Mouse (Mus musculus) retina, postnatal 1 day (tissue): ENCODE measurements around the gene Ascl2.

Experiments
- DNase-seq: peaks from one replicate; pipeline ENCODE4 v3.0.0-alpha.2; 2012

Ascl2 gene

DNA sequence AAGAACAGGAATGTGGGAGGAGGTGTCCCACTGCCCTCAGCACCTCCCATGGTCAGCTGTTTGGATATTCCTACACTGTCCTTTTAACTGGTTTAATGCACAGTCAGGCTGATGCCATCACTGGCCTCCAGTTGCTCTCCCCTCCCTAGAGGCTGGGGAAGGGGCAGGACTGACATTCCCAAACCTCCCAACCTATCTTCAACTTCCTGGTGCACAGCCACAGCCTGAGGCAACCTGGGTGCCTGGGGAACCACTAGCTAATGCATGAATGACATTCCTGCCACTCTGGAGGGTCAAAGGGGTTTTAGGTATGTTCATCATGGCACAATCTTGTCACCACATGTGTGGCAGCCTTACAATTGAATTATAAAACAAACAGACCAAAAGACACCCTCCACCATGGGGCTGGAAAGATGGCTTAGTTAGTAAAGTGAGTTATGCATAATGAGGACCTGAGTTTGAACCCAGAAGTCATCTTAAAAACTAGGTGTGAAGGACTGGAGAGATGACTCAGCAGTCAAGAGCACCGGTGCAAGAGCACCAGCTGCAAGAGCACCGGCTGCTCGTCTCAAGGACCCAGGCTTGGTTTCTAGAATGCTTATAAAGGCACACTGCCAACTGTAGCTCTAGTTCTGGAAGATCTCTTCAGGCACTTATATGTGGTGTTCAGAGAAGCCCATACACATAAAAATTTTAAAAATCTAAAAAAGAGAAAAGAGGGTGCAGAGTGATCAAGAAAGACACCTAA lies 28.5 kb upstream of the Ascl2 start:
- DNase-seq = no peak

- DNase-seq = no peak
These were observed 27.9 kb upstream of the Ascl2 start for GRCm38 (mm10) chr7:142996998-142997397.

DNA sequence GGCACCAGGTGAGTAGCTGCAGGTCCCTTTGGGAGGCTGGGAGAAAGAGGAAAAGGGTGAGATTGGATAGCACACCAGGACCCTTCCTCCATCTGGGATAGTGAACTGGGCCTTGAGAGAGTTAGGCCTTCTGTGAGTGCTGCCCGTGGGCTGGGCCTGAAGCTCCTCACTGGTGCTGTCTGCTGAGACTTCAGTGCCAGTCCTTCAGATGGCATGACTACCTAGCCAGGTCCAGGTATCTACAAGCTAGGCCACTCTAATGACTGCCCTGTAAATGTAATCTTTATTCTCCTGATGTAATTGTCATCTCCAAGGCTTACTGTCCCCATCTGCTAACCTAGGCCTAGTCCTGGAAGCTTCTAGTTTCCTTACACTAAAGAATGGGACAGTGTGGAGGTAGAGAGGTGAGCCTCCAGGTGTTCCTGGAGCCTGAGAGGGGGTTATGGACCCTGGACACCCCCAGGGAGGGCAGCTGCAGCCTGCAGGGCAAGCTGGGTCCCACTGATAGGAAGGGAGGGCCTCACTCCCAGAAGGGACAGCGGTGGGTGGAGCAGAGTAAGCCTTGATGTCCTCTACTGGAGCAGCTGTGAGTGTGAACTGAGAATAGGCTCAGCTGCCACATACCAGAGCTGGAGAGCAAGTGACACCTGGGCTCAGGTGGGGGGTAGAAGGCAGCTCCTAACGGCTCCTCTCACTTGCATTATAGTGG lies 26.7 kb upstream of the Ascl2 start:
- no peak for DNase-seq

DNA sequence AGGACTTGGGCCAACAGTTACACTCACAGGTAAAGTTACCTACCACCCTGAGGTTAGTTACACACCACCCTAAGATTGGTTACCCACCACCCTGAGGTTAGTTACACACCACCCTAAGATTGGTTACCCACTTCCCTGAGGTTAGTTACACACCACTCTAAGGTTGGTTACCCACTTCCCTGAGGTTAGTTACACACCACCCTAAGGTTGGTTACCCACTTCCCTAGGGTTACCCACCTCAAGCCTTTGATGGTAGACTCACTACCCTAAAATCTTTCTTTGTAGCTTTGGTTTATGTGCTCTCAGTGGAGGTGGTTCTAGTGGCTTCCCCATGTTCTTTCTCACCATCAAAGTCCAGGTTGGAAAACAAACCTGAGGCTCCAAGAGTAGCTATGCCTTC lies 25.9 kb upstream of the Ascl2 start:
- no peak for DNase-seq

DNA sequence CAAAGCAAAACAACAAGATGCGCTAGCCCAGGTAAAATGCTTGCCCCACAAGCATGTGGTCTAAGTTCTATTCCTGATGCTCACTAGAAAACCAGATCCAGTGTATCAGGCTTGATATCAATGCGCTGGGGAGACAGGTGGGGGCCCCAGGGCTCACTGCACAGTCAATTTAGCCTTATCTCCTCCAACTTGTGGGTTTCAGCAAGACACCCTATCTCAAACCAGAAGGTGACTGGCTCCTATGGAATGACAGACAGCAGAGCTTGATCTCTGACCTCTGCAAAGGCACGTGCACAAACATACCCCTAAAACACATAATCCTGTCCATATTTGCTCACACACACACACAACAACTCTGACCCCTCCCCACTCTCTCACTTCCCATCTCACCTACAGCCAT lies 18.7 kb upstream of the Ascl2 start:
- DNase-seq = no peak

- DNase-seq = no peak
These were observed 16.1 kb upstream of the Ascl2 start for GRCm38 (mm10) chr7:142985146-142985545.

DNA sequence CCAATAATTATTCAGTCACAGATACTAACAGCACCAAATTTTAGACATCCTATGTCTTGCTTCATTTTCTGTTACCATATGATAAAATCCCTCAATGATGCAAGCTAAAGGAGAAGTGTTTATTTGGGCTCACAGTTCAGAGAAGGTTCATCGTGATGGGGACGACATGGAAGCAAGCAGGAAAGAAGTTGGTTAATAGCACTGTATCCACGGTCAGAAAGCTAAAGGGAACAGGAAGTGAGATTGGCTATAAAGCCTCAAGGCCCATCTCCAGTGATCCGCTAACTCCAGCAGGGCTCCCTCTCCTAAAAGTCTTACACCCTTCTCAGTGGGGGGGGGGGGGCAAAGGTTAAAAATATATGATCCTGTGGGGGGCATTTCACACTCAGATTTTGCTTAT lies 12.8 kb upstream of the Ascl2 start:
- DNase-seq = no peak

GRCm38 (mm10) chr7:142967884-142968808 lies 918 bp downstream of the Ascl2 start:
- peak; percentile 75 for DNase-seq

GRCm38 (mm10) chr7:142967414-142967883 lies 1.6 kb downstream of the Ascl2 start:
- DNase-seq = no peak

GRCm38 (mm10) chr7:142959752-142960151 lies 9.3 kb downstream of the Ascl2 start:
- no peak for DNase-seq

- DNase-seq = no peak
These were observed 10.2 kb downstream of the Ascl2 start for GRCm38 (mm10) chr7:142958817-142959216.

- DNase-seq = no peak
These were observed 13.0 kb downstream of the Ascl2 start for GRCm38 (mm10) chr7:142956018-142956417.

DNA sequence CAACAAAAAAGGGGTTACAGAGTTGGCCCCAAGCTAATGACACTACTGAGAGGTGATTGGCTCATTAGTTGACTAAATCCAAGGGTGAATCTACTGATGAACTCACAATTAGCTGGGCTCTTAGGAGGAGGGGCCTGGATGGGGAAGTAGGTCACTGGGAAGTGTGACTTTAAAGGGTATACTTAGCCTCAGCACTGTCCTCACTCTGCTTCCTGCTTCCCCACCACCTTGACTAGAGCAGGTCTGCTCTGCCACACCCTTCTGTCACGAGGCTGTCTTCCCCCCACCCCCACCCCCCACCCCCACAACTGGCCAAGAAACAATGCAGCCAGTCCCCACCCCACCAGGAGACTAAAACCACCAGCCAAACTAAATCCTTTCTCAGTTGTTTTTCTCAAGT lies 19.5 kb downstream of the Ascl2 start:
- DNase-seq = peak; percentile 17

- no peak for DNase-seq
These were observed 31.4 kb downstream of the Ascl2 start for GRCm38 (mm10) chr7:142937631-142938030.

GRCm38 (mm10) chr7:142935708-142936107 lies 33.4 kb downstream of the Ascl2 start:
- no peak for DNase-seq

DNA sequence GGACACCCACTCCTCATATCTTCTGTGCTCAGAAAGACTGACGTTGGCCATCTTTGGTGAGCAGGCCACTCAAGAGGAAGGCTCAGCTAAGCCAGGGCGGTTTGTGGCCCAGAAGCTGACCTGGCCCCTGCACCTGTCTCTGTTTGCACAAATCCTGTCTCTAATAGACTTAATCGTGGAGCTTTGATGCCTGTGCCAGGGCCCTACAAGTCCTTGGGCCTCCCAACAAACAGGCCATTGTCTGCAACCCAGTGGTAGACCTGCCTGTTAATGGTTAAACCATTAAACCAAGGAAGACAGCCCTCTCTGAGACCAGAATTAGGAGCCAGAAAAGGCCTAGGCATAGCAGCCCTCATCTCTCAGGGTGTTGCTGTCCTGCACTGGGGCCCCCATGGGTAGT lies 36.6 kb downstream of the Ascl2 start:
- no peak for DNase-seq

- DNase-seq = no peak
These were observed 38.0 kb downstream of the Ascl2 start, which contains the start of gene Th for GRCm38 (mm10) chr7:142931028-142931427. Th (minus strand) TSS chr7:142931128.

DNA sequence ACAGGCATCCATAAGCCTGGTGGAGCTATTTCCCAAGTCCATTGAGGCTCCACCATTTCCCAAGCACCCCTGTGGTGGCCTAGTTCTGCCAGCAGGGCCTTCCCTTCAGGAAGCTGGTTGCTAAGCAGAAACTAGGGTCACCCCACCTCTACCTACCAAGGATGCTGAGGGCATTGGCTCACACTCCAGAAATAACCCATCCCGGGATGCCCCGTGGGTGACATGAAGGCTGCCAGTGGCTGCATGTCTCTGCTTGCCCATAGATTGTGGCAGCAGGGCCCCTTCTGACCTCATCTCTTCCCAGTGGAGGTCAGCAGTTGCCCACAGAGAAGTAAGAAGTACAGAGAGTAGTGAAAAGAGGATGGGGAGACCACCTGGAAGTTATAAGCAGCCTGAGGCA lies 39.5 kb downstream of the Ascl2 start:
- no peak for DNase-seq

DNA sequence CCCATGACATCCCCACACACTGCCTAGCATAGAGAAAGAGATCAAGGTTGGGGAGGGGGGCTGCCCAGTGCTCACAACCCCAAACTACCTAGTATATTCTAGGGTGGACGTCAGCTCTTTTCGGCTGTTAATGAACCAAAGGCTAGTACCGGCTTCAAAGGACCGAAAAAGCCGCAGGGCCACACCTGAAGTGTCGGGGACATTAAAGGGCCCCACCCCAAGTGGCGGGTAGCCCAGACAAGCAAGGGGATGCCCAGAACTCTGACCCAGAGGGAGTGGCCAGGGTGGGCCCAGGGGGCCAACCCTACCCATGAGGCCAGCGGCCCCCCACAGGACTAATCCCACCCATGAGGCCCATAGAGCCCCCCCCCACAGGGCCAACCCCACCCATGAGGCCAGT lies 41.8 kb downstream of the Ascl2 start:
- no peak for DNase-seq

DNA sequence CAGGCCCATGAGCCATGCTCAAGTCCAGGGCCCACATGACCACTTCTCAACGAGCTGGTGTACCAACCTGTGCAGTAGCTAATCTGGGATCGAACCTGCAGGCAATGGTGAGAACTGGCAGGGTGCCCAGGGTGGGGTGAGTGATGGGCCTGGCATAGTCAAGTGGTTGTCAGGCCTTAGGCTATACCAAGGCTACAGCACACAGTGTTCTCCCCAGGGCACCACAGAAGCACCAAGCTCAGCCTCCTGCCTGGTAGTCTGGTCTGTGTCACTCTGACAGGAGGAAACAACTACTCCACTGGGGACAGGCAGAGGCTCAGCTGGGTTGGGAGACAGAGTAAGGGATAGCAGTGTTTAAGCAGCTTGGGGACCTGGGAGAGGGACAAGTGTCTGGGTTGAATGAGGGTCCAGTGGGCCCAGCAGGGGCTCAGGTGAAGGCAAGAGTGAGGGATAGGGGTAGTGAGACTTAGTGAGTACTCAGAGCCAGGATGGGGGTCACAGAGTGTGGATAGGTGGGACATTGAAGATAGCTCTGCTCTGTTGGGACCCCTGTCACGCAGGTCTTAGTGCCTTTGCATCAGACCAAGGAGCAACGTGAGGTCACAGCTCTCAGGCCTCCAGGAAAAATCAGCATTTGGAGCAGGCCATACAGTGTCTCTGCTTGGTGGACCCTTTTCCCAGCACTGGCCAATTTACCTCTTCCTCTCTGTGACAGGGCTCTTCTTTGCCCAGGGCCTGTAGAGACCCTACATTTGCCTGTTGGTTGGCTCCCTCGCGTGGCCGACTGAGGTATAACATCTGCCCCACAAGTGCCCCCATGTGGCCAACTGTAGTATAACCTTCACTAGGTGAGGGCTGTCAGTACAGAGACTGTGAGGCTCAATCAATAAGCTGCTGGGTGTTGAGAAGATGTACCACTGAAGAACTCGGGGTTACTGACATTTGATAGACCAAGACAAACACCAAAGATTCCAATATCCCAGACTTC lies 50.1 kb downstream of the Ascl2 start:
- DNase-seq = peak; percentile 81

- no peak for DNase-seq
These were observed 51.4 kb downstream of the Ascl2 start for GRCm38 (mm10) chr7:142917659-142918058.
